Mouse (Mus musculus) embryonic facial prominence, embryonic 13.5 days (tissue): ENCODE measurements at regions not wholly inside any gene's neighbourhood (a gene's known extent, or its start where the extent isn't known, plus 50 kb on each side); places are given as distances from the start of the nearest gene placed in this dataset.

ENCODE experiments used
- ATAC-seq: fragments of 200-750 bp; cut with Nextera tagmentation; 2 replicates; pipeline ENCODE4 v1.8.0; 2017; ENCODE audit warnings: low read depth; ENCODE audit not compliant: insufficient number of reproducible peaks, insufficient read depth, low FRiP score, low TSS enrichment
- H3K27ac ChIP-seq: fragments of 300-500 bp; sonication (generic); 2 replicates; pipeline ENCODE4 v1.5.1; 2015; ENCODE audit warnings: moderate library complexity, mild to moderate bottlenecking, inconsistent platforms
- H3K27me3 ChIP-seq: fragments of 300-500 bp; sonication (generic); 2 replicates; pipeline ENCODE4 v1.6.1; 2015; ENCODE audit warnings: mild to moderate bottlenecking, inconsistent platforms
- H3K36me3 ChIP-seq: fragments of 300-500 bp; sonication (generic); 2 replicates; pipeline ENCODE4 v1.6.1; 2015; ENCODE audit warnings: mild to moderate bottlenecking, inconsistent platforms
- H3K4me1 ChIP-seq: fragments of 300-500 bp; sonication (generic); 2 replicates; pipeline ENCODE4 v1.6.1; 2015; ENCODE audit warnings: inconsistent platforms
- H3K4me2 ChIP-seq: fragments of 300-500 bp; sonication (generic); 2 replicates; pipeline ENCODE4 v1.6.1; 2015; ENCODE audit warnings: moderate library complexity, mild to moderate bottlenecking, inconsistent platforms
- H3K4me3 ChIP-seq: fragments of 300-500 bp; sonication (generic); 2 replicates; pipeline ENCODE4 v1.5.1; 2015; ENCODE audit warnings: mild to moderate bottlenecking, inconsistent platforms
- H3K9ac ChIP-seq: fragments of 300-500 bp; sonication (generic); 2 replicates; pipeline ENCODE4 v1.6.1; 2015; ENCODE audit warnings: mild to moderate bottlenecking, inconsistent platforms
- H3K9me3 ChIP-seq: fragments of 300-500 bp; sonication (generic); 2 replicates; pipeline ENCODE4 v1.6.1; 2016; ENCODE audit warnings: inconsistent platforms
- WGBS: fragments of 180-500 bp; shearing (Covaris S2); methylation state at CpG from one replicate; pipeline ENCODE4 v1.1.7; 2015; ENCODE audit warnings: mixed read lengths; 5-methylcytosine and 5-hydroxymethylcytosine counted together

DNA sequence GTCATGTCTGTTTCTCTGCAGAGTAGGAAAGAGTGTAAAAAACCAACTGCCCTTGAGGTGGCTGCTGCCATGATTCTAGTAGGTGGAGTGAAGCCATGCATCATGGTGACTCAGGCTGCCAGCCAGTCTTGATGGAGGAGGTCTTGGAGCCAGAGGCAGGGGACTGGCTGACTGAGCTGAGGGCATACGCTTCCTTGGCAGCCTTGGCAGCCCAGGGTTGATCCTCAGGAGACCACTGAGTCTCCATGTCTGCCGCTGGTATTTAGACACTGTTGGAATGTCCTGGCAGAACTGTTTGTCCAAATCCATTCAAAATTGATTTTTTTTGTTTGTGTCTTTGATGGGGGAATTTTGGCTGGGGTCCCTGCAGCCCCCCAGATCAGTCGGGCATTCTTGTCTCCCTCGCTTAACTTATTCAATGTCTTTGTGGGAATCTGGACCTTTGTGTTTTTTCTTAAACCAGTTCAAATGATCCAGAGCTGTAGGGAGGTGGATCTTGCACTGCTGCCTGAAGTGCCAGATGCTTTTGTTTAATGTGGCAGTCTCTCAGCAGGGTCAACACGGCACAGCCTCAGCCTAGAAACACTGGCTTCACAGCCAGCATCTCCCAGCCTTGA is 139.0 kb downstream of the 1500009L16Rik start:
- 0 out of 2 replicates have a peak overlapping the region, but pooled peaks have one; percentile 33 for H3K27ac ChIP-seq
- WGBS, result 45% methylated on average over 5 of the region's 5 CpGs
- no peak; the same call in 1 of the 2 replicates for ATAC-seq
- no peak overlapping the region for H3K4me2 ChIP-seq
- peaks cover 6% of the 10 kb centered on the region for H3K4me1 ChIP-seq
- no peaks in the 10 kb centered on the region for H3K27me3 ChIP-seq
- H3K9me3 ChIP-seq, result no peaks in the 10 kb centered on the region
- H3K36me3 ChIP-seq, result no peaks in the 10 kb centered on the region
- no peak overlapping the region for H3K9ac ChIP-seq
- H3K4me3 ChIP-seq, result no peak overlapping the region

DNA sequence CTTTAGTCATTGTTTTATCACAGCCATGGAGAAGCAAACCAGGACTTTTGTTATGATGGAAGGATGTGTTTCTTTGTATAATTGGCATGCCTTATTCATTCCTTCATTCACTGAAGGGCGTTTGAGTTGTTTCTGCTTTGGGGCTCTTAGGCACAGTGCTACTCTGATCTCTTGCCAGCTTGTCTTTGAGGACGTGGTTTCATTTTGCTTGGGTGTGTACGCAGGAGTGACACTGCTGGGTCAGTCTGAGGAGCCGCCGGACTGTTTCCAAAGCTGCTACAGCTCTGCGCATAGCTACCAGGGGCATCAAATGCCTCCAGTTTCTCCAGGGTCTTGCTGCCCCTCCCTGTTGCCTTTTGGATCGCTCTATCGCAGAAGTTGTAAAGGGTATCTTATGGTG is 141.9 kb downstream of the 1500009L16Rik start:
- ATAC-seq, result no peak
- no peaks in the 10 kb centered on the region for H3K9me3 ChIP-seq
- H3K27me3 ChIP-seq, result no peaks in the 10 kb centered on the region
- no peak overlapping the region for H3K4me2 ChIP-seq
- H3K9ac ChIP-seq, result no peak overlapping the region
- no peaks in the 10 kb centered on the region for H3K36me3 ChIP-seq
- H3K4me3 ChIP-seq, result no peak overlapping the region
- H3K4me1 ChIP-seq, result peaks cover 6% of the 10 kb centered on the region; the same call in 1 of the 2 replicates
- 74% methylated on average over 8 of the region's 8 CpGs for WGBS
- H3K27ac ChIP-seq, result no peak overlapping the region

DNA sequence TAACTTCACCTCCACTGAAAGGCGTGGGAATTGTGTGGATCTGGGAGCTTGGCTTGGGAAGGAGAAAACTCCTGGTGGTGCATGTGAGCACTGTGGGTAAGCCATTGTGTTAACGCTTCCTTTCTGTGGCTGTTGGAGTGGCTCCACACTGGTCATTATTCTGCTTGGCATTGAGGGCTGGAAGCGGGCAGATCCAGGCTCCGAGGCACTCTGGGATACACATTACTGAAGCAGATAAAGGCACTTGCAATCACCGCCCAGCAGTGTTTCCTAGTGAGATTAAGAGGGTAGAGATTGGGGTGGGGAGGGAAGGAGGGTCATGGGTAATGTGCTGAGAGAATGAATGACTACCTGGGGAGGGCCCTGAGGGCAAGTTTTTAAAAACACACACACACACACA is 143.3 kb downstream of the 1500009L16Rik start:
- peaks cover 9% of the 10 kb centered on the region; the same call in 1 of the 2 replicates for H3K4me1 ChIP-seq
- no peaks in the 10 kb centered on the region for H3K36me3 ChIP-seq
- no peaks in the 10 kb centered on the region for H3K9me3 ChIP-seq
- H3K27me3 ChIP-seq, result no peaks in the 10 kb centered on the region
- no peak overlapping the region for H3K27ac ChIP-seq
- H3K4me2 ChIP-seq, result no peak overlapping the region
- H3K9ac ChIP-seq, result no peak overlapping the region
- WGBS, result 71% methylated on average over 5 of the region's 5 CpGs
- no peak for ATAC-seq
- no peak overlapping the region for H3K4me3 ChIP-seq

DNA sequence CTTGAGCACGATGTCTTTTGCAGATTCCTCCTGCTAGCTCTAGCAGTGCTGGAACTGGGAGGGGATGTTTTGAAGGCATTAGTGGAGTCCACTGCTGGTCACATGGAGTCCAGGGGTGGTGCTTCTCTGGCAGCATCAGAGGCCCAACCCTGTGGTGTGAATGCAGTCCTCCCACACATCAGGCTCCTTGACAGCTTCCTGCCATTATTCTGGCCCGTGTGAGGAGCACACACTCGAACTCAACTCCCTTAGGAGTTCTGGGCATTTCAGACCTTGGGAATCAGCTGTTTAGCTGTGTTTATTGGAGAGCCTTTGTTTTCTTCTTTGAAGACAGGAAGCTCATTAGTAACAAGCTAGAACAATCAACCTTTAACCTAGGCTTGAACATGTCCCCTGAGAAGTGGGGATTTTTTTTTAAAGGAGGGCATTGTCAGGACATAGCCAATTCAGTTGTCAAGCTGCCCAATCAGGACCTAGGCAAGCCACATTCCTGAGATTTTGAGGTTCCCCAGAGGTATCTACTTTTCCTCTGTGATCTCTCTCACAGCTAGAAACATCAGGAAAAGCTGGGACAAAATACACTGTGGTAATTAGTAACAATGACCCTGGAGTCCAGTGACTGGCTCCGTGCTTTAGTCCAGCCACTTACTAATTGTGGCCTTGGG is 149.2 kb downstream of the 1500009L16Rik start:
- Histone ChIP-seq H3K4me2 (no peak overlapping the region), H3K9ac (no peak overlapping the region), H3K4me1 (0 out of 2 replicates have a peak, but pooled peaks cover 3% of the 10 kb centered on the region), H3K9me3 (no peaks in the 10 kb centered on the region), H3K4me3 (no peak overlapping the region), H3K27me3 (no peaks in the 10 kb centered on the region), H3K27ac (no peak overlapping the region), H3K36me3 (no peaks in the 10 kb centered on the region)
- no peak for ATAC-seq
- WGBS, result 41% methylated on average over 4 of the region's 4 CpGs

DNA sequence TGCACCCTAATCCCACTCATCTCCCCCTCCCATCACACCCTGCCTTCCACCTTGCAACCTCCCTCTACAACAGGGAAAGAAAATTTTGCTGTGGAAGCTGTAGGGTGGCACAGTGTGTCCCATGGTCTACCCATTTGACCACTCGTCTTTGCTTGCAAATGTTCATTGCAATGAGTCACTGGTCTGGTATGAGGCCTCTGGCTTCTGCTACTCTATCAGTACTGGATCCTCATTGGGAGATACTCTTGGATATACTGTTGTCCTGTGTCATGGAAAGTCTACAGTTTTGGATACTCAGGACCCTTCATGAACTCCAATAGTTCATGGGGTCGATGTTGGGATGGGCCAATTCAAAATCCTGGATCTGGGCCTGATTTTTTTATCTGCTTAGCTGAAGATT is 156.1 kb downstream of the 1500009L16Rik start:
- H3K4me1 ChIP-seq, result peaks cover 18% of the 10 kb centered on the region
- ATAC-seq, result no peak
- H3K27me3 ChIP-seq, result no peaks in the 10 kb centered on the region
- H3K27ac ChIP-seq, result no peak overlapping the region
- no peaks in the 10 kb centered on the region for H3K36me3 ChIP-seq
- H3K9ac ChIP-seq, result no peak overlapping the region
- no peak overlapping the region for H3K4me2 ChIP-seq
- 79% methylated on average over 2 of the region's 2 CpGs for WGBS
- no peak overlapping the region for H3K4me3 ChIP-seq
- H3K9me3 ChIP-seq, result no peaks in the 10 kb centered on the region

GRCm38 (mm10) chr10:83882119-83882890 is 159.6 kb downstream of the 1500009L16Rik start:
- Histone ChIP-seq H3K36me3 (no peaks in the 10 kb centered on the region), H3K4me1 (peaks cover 18% of the 10 kb centered on the region), H3K27ac (peak overlapping the region; percentile 68), H3K4me3 (no peak overlapping the region), H3K27me3 (no peaks in the 10 kb centered on the region), H3K9ac (no peak overlapping the region), H3K9me3 (no peaks in the 10 kb centered on the region), H3K4me2 (peak overlapping the region; percentile 15)
- WGBS, result 20% methylated on average over 17 of the region's 17 CpGs
- 0 out of 2 replicates have a peak, but pooled peaks have one; percentile 15 for ATAC-seq

DNA sequence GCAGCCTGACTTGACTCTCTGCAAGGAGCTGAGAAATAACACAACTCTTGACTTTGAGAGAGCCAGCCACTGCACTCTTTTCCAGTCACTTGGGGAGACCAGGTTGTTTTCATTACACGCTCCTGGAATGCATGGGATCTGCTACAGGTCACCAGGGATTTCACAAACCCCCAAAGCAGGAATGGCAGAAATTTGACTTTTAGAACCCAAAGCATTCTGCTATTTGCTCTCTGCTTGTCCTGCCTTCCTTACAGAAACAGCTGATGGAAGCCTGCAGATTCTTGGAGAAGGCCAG is 160.2 kb downstream of the 1500009L16Rik start:
- peak overlapping the region; percentile 68 for H3K27ac ChIP-seq
- no peaks in the 10 kb centered on the region for H3K9me3 ChIP-seq
- no peaks in the 10 kb centered on the region for H3K36me3 ChIP-seq
- no peak overlapping the region for H3K4me3 ChIP-seq
- no peak for ATAC-seq
- WGBS, result 12% methylated on average over 1 of the region's 1 CpGs
- H3K4me2 ChIP-seq, result peak overlapping the region; percentile 15; the same call in 1 of the 2 replicates
- H3K9ac ChIP-seq, result no peak overlapping the region
- no peaks in the 10 kb centered on the region for H3K27me3 ChIP-seq
- H3K4me1 ChIP-seq, result peaks cover 18% of the 10 kb centered on the region

GRCm38 (mm10) chr10:83884553-83884952 is 161.9 kb downstream of the 1500009L16Rik start:
- peaks cover 18% of the 10 kb centered on the region for H3K4me1 ChIP-seq
- H3K27ac ChIP-seq, result no peak overlapping the region
- no peaks in the 10 kb centered on the region for H3K36me3 ChIP-seq
- 90% methylated on average over 2 of the region's 2 CpGs for WGBS
- H3K27me3 ChIP-seq, result no peaks in the 10 kb centered on the region
- no peak for ATAC-seq
- no peak overlapping the region for H3K4me2 ChIP-seq
- H3K4me3 ChIP-seq, result no peak overlapping the region
- H3K9me3 ChIP-seq, result no peaks in the 10 kb centered on the region
- H3K9ac ChIP-seq, result no peak overlapping the region

GRCm38 (mm10) chr10:83888587-83888986 is 165.9 kb downstream of the 1500009L16Rik start:
- H3K9ac ChIP-seq, result no peak overlapping the region
- WGBS, result 61% methylated on average over 6 of the region's 6 CpGs
- no peak overlapping the region for H3K4me3 ChIP-seq
- no peaks in the 10 kb centered on the region for H3K27me3 ChIP-seq
- 0 out of 2 replicates have a peak, but pooled peaks have one; percentile 64 for ATAC-seq
- H3K4me1 ChIP-seq, result no peaks in the 10 kb centered on the region
- no peaks in the 10 kb centered on the region for H3K36me3 ChIP-seq
- H3K9me3 ChIP-seq, result no peaks in the 10 kb centered on the region
- no peak overlapping the region for H3K4me2 ChIP-seq
- no peak overlapping the region for H3K27ac ChIP-seq

DNA sequence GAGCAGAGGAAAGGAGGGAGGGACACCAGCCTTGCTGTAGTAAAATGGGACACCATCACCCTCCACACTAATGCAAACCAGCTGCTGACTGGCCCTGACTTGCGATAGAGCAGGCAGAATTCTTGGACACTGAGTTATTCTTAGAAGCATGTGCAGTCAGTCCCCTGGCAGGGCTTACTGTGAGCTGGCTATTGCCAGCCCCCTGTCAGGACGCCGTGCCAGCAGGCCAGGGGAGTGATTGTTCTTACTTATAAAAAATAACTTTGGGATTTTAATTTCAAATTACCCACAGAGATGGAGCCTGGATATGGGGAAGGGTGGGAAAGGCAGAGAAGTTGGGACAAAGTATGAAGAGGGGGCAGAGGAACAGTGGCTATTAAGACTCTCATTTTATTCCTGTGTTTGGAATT is 173.1 kb downstream of the 1500009L16Rik start:
- ATAC-seq, result 0 out of 2 replicates have a peak, but pooled peaks have one; percentile 59
- H3K9ac ChIP-seq, result no peak overlapping the region
- 22% methylated on average over 3 of the region's 3 CpGs for WGBS
- peaks cover 18% of the 10 kb centered on the region for H3K4me1 ChIP-seq
- H3K9me3 ChIP-seq, result no peaks in the 10 kb centered on the region
- H3K4me2 ChIP-seq, result no peak overlapping the region
- no peaks in the 10 kb centered on the region for H3K36me3 ChIP-seq
- H3K27me3 ChIP-seq, result no peaks in the 10 kb centered on the region
- peak overlapping the region; percentile 3; the same call in 1 of the 2 replicates for H3K27ac ChIP-seq
- no peak overlapping the region for H3K4me3 ChIP-seq

DNA sequence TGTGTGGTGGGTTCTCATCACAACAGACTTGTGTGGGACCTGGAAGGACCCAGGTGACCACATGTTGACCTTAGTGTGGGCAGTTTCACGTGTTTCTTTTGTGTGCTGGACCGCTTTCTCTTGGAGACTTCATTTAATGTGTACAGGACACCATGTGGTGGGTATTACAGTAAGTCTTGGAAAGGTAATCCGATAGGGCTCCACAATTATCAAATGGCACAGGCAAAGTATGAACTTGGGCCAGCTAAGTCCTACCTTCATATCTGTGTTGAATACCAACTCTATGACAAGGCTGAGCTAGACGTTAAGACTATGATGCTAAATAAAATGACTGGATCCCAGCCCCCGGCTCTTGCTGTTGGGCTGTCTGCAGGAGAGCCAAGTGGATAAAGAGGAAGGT is 173.5 kb downstream of the 1500009L16Rik start:
- Histone ChIP-seq H3K4me3 (no peak overlapping the region), H3K4me2 (no peak overlapping the region), H3K9ac (no peak overlapping the region), H3K36me3 (no peaks in the 10 kb centered on the region), H3K27me3 (no peaks in the 10 kb centered on the region), H3K9me3 (no peaks in the 10 kb centered on the region), H3K27ac (0 out of 2 replicates have a peak overlapping the region, but pooled peaks have one; percentile 3), H3K4me1 (peaks cover 18% of the 10 kb centered on the region)
- ATAC-seq, result no peak
- 68% methylated on average over 5 of the region's 5 CpGs for WGBS
